Mouse (Mus musculus) myocyte (in vitro differentiated cells): ENCODE results near the gene Srxn1. TPM values are rescaled to one million over a fixed set of nuclear protein-coding genes. Genes with fewer than 3 reads are reported as not detected.

Source experiments
- H3K27me3 ChIP-seq: one replicate; pipeline ENCODE4 v1.6.1; 2011; ENCODE audit not compliant: control insufficient read depth, insufficient read depth, insufficient read length
- H3K36me3 ChIP-seq: one replicate; pipeline ENCODE4 v1.6.1; 2011; ENCODE audit not compliant: control insufficient read depth, insufficient read depth
- H3K4me2 ChIP-seq: one replicate; pipeline ENCODE4 v1.6.1; 2011; ENCODE audit warnings: low read depth, control low read depth
- H3K4me3 ChIP-seq: one replicate; pipeline ENCODE4 v1.5.1; 2011; ENCODE audit warnings: mild to moderate bottlenecking, control low read depth, moderate library complexity
- H3K79me2 ChIP-seq: one replicate; pipeline ENCODE4 v1.6.1; 2011; ENCODE audit not compliant: control insufficient read depth, insufficient read depth
- H3ac ChIP-seq: one replicate; pipeline ENCODE4 v1.6.1; 2011; ENCODE audit not compliant: control insufficient read depth, insufficient read length
- CEBPB ChIP-seq: IDR thresholded peaks from 2 replicates; pipeline ENCODE4 v1.6.1; 2011; ENCODE audit warnings: mild to moderate bottlenecking, moderate library complexity; ENCODE audit not compliant: poor library complexity, insufficient read depth, severe bottlenecking
- E2F4 ChIP-seq: IDR thresholded peaks from one replicate; pipeline ENCODE4 v1.6.1; 2011; ENCODE audit warnings: mild to moderate bottlenecking, control low read depth, moderate library complexity; ENCODE audit not compliant: insufficient read depth
- MAX ChIP-seq: IDR thresholded peaks from one replicate; pipeline ENCODE4 v1.6.1; 2011; ENCODE audit warnings: low read depth, mild to moderate bottlenecking, control low read depth
- MYOD1 ChIP-seq, 3 experiments: IDR thresholded peaks; one replicate each; pipeline ENCODE4 v1.6.1; 2011; ENCODE audit warnings: control low read depth in 2 of 3, low read depth in 2 of 3, mild to moderate bottlenecking in 2 of 3, moderate library complexity in 1 of 3; ENCODE audit not compliant: insufficient read length in 2 of 3, control insufficient read depth in 1 of 3
- MYOG ChIP-seq, 3 experiments: IDR thresholded peaks; one replicate each; pipeline ENCODE4 v1.6.1; 2011; ENCODE audit warnings: control low read depth in 2 of 3, low read depth in 2 of 3, mild to moderate bottlenecking in 2 of 3; ENCODE audit not compliant: insufficient read length in 2 of 3, control insufficient read depth in 1 of 3, insufficient read depth in 1 of 3
- POLR2A ChIP-seq: IDR thresholded peaks from one replicate; pipeline ENCODE4 v1.6.1; 2011; ENCODE audit warnings: low read depth, mild to moderate bottlenecking, control low read depth, moderate library complexity; ENCODE audit not compliant: insufficient read length
- POLR2AphosphoS2 ChIP-seq: IDR thresholded peaks from one replicate; pipeline ENCODE4 v1.6.1; 2011; ENCODE audit warnings: low read depth, control low read depth; ENCODE audit not compliant: insufficient read length
- REST ChIP-seq: IDR thresholded peaks from one replicate; pipeline ENCODE4 v1.6.1; 2011; ENCODE audit warnings: mild to moderate bottlenecking, control low read depth, moderate library complexity; ENCODE audit not compliant: insufficient read depth, insufficient read length
- SRF ChIP-seq: IDR thresholded peaks from one replicate; pipeline ENCODE4 v1.6.1; 2011; ENCODE audit warnings: low read depth; ENCODE audit not compliant: control insufficient read depth, insufficient read length
- TCF12 ChIP-seq: IDR thresholded peaks from one replicate; pipeline ENCODE4 v1.6.1; 2011; ENCODE audit warnings: mild to moderate bottlenecking, control low read depth; ENCODE audit not compliant: poor library complexity, insufficient read depth, severe bottlenecking
- TCF3 ChIP-seq: IDR thresholded peaks from one replicate; pipeline ENCODE4 v1.6.1; 2011; ENCODE audit warnings: low read depth, control low read depth; ENCODE audit not compliant: insufficient read length
- USF1 ChIP-seq: IDR thresholded peaks from one replicate; pipeline ENCODE4 v1.6.1; 2011; ENCODE audit warnings: low read depth, mild to moderate bottlenecking, control low read depth, moderate library complexity
- polyA plus RNA-seq: library from polyadenylated mRNA; unstranded; fragments of >200 nt; fragmentation: generic; extraction: Trizol; gene quantifications from one replicate; pipeline ENCODE4 v1.2.1, GENCODE M21; 2012; ENCODE audit warnings: missing spikeins

The Srxn1 gene
- polyA plus RNA-seq, 1 experiment: 21.7 TPM

- H3K79me2 ChIP-seq: no peaks in the 10 kb centered on the region
- no peak overlapping the region for H3ac ChIP-seq
- no peaks in the 10 kb centered on the region for H3K36me3 ChIP-seq
- H3K4me2 ChIP-seq: no peak overlapping the region
- H3K27me3 ChIP-seq: peaks cover 26% of the 10 kb centered on the region
- no peak overlapping the region for H3K4me3 ChIP-seq
- TF ChIP-seq REST (no peak), POLR2A (no peak), POLR2AphosphoS2 (no peak), USF1 (no peak), MYOG (IDR thresholded peaks at IDR 0.05; ENCODE audit: control insufficient read depth in 1 of 3, insufficient read depth in 1 of 3, insufficient read length in 2 of 3, low read depth in 2 of 3) (no peak), MAX (no peak), CEBPB (no peak), E2F4 (no peak), MYOD1 (IDR thresholded peaks at IDR 0.05; ENCODE audit: control insufficient read depth in 1 of 3, insufficient read length in 2 of 3, low read depth in 2 of 3) (no peak), TCF3 (no peak), TCF12 (no peak), SRF (no peak)
Observed at GRCm38 (mm10) chr2:152128597-152128996, 23.3 kb downstream of the Srxn1 start.

- TF ChIP-seq POLR2AphosphoS2 (no peak), USF1 (no peak), MAX (no peak), E2F4 (no peak), REST (no peak), TCF12 (no peak)
- H3K27me3 ChIP-seq: peaks cover 24% of the 10 kb centered on the region
- no peak overlapping the region for H3K4me3 ChIP-seq
- H3ac ChIP-seq: no peak overlapping the region
- H3K36me3 ChIP-seq: no peaks in the 10 kb centered on the region
- no peak overlapping the region for H3K4me2 ChIP-seq
- H3K79me2 ChIP-seq: no peaks in the 10 kb centered on the region
Observed at GRCm38 (mm10) chr2:152129778-152130177, 24.5 kb downstream of the Srxn1 start.

- Histone ChIP-seq H3K79me2 (no peaks in the 10 kb centered on the region), H3K27me3 (peaks cover 33% of the 10 kb centered on the region), H3ac (no peak overlapping the region), H3K4me3 (no peak overlapping the region), H3K4me2 (no peak overlapping the region), H3K36me3 (no peaks in the 10 kb centered on the region)
- no peak for TF ChIP-seq MAX
- TF ChIP-seq SRF: no peak
- TF ChIP-seq POLR2A: no peak
Observed at GRCm38 (mm10) chr2:152132016-152132415, 26.7 kb downstream of the Srxn1 start.

- H3K4me3 ChIP-seq: no peak overlapping the region
- H3K4me2 ChIP-seq: no peak overlapping the region
- no peak overlapping the region for H3ac ChIP-seq
- no peaks in the 10 kb centered on the region for H3K79me2 ChIP-seq
- no peaks in the 10 kb centered on the region for H3K36me3 ChIP-seq
- TF ChIP-seq MYOD1 (IDR thresholded peaks at IDR 0.05; ENCODE audit: control insufficient read depth in 1 of 3, insufficient read length in 2 of 3, low read depth in 2 of 3): no peak
- TF ChIP-seq POLR2A: no peak
- no peak for TF ChIP-seq POLR2AphosphoS2
- no peak for TF ChIP-seq E2F4
- no peak for TF ChIP-seq SRF
- no peak for TF ChIP-seq USF1
- no peak for TF ChIP-seq MYOG (IDR thresholded peaks at IDR 0.05; ENCODE audit: control insufficient read depth in 1 of 3, insufficient read depth in 1 of 3, insufficient read length in 2 of 3, low read depth in 2 of 3)
- no peak for TF ChIP-seq TCF3
- no peak for TF ChIP-seq MAX
- TF ChIP-seq CEBPB: no peak
- no peak for TF ChIP-seq TCF12
- TF ChIP-seq REST: no peak
- H3K27me3 ChIP-seq: peaks cover 36% of the 10 kb centered on the region
Observed at GRCm38 (mm10) chr2:152132691-152133090, 27.4 kb downstream of the Srxn1 start.

- Histone ChIP-seq H3ac (no peak overlapping the region), H3K36me3 (no peaks in the 10 kb centered on the region), H3K4me3 (no peak overlapping the region), H3K79me2 (no peaks in the 10 kb centered on the region), H3K4me2 (no peak overlapping the region), H3K27me3 (peaks cover 66% of the 10 kb centered on the region)
- TF ChIP-seq TCF3 (no peak), MYOD1 (IDR thresholded peaks at IDR 0.05; ENCODE audit: control insufficient read depth in 1 of 3, insufficient read length in 2 of 3, low read depth in 2 of 3) (no peak), TCF12 (no peak), POLR2A (no peak), USF1 (no peak)
Observed at GRCm38 (mm10) chr2:152139191-152139987, 34.1 kb downstream of the Srxn1 start.
